Mouse (Mus musculus) lung, embryonic 16.5 days (tissue): ENCODE results near the gene Mical3. TPM values are rescaled to one million over a fixed set of nuclear protein-coding genes. Genes with fewer than 3 reads are reported as not detected.
A peak's percentile ranks its signal among the peaks of the same experiment; 100 is the strongest.

Experiments used
- ATAC-seq: fragments of 200-750 bp; cut with Nextera tagmentation; 2 replicates; pipeline ENCODE4 v1.8.0; 2017; ENCODE audit warnings: low read depth, mild to moderate bottlenecking, moderate library complexity
- H3K27ac ChIP-seq: fragments of 300-500 bp; sonication (generic); 2 replicates; pipeline ENCODE4 v1.5.1; 2014; ENCODE audit warnings: mild to moderate bottlenecking, control low read depth, low read length
- H3K27me3 ChIP-seq: fragments of 300-500 bp; sonication (generic); 2 replicates; pipeline ENCODE4 v1.6.1; 2014; ENCODE audit warnings: low read depth, low read length, mixed read lengths; ENCODE audit not compliant: control insufficient read depth, insufficient read depth
- H3K36me3 ChIP-seq: fragments of 300-500 bp; sonication (generic); 2 replicates; pipeline ENCODE4 v1.6.1; 2014; ENCODE audit warnings: low read length; ENCODE audit not compliant: control insufficient read depth, insufficient read depth
- H3K4me1 ChIP-seq: fragments of 300-500 bp; sonication (generic); replicated peaks from 2 replicates; pipeline ENCODE4 v1.6.1; 2014; ENCODE audit warnings: low read length, mixed read lengths; ENCODE audit not compliant: control insufficient read depth, insufficient read depth
- H3K4me2 ChIP-seq: fragments of 300-500 bp; sonication (generic); 2 replicates; pipeline ENCODE4 v1.6.1; 2014; ENCODE audit warnings: low read depth, low read length, control low read depth
- H3K4me3 ChIP-seq: fragments of 300-500 bp; sonication (generic); 2 replicates; pipeline ENCODE4 v1.5.1; 2014; ENCODE audit warnings: mild to moderate bottlenecking, low read length, control low read depth
- H3K9ac ChIP-seq: fragments of 300-500 bp; sonication (generic); 2 replicates; pipeline ENCODE4 v1.6.1; 2014; ENCODE audit warnings: low read length, control low read depth
- H3K9me3 ChIP-seq: fragments of 300-500 bp; sonication (generic); 2 replicates; pipeline ENCODE4 v1.6.1; 2016; ENCODE audit warnings: low read length; ENCODE audit not compliant: control insufficient read depth
- WGBS: fragments of 180-500 bp; shearing (Covaris S2); extraction: QIAGEN DNeasy Blood & Tissue Kit; methylation state at CpG from one replicate; pipeline ENCODE4 v1.1.7; 2014; 5-methylcytosine and 5-hydroxymethylcytosine counted together
- polyA plus RNA-seq: library from polyadenylated mRNA; unstranded; fragments of >200 nt; fragmentation: Nextera tagmentation; extraction: Ambion mirVana; gene quantifications from 2 replicates; pipeline ENCODE4 v1.2.1, GENCODE M21; 2015

Mical3 gene
- polyA plus RNA-seq, 1 experiment from 2014 or later: 15.9 TPM

GRCm38 (mm10) chr6:121099228-121099608, 31.6 kb downstream of the Mical3 start:
- WGBS: 66% methylated on average over 4 of the region's 4 CpGs

GRCm38 (mm10) chr6:121098511-121099227, 32.1 kb downstream of the Mical3 start:
- 63% methylated on average over 9 of the region's 9 CpGs for WGBS
- Histone ChIP-seq H3K36me3 (no peaks in the 10 kb centered on the region), H3K27ac (no peak overlapping the region), H3K27me3 (no peaks in the 10 kb centered on the region), H3K9ac (no peak overlapping the region), H3K4me2 (no peak overlapping the region), H3K9me3 (no peaks in the 10 kb centered on the region), H3K4me1 (peaks cover 16% of the 10 kb centered on the region), H3K4me3 (no peak overlapping the region)
- no peak for ATAC-seq

More at GRCm38 (mm10) chr6:121099228-121099608, 31.6 kb downstream of the Mical3 start:
- Histone ChIP-seq H3K9ac (no peak overlapping the region), H3K9me3 (no peaks in the 10 kb centered on the region), H3K27ac (no peak overlapping the region), H3K4me3 (no peak overlapping the region), H3K36me3 (no peaks in the 10 kb centered on the region), H3K4me1 (peaks cover 16% of the 10 kb centered on the region), H3K4me2 (no peak overlapping the region), H3K27me3 (no peaks in the 10 kb centered on the region)
- ATAC-seq: no peak

- no peak overlapping the region for H3K27ac ChIP-seq
- no peak overlapping the region for H3K9ac ChIP-seq
- no peak for ATAC-seq
- H3K4me3 ChIP-seq: no peak overlapping the region
- no peak overlapping the region for H3K4me2 ChIP-seq
- no peaks in the 10 kb centered on the region for H3K9me3 ChIP-seq
- peaks cover 12% of the 10 kb centered on the region for H3K4me1 ChIP-seq
- 47% methylated on average over 9 of the region's 9 CpGs for WGBS
- no peaks in the 10 kb centered on the region for H3K27me3 ChIP-seq
- no peaks in the 10 kb centered on the region for H3K36me3 ChIP-seq
Observed at GRCm38 (mm10) chr6:121098109-121098508, 32.7 kb downstream of the Mical3 start.

- no peak overlapping the region for H3K4me3 ChIP-seq
- peaks cover 8% of the 10 kb centered on the region; the same call in 1 of the 2 replicates for H3K4me1 ChIP-seq
- no peak overlapping the region for H3K4me2 ChIP-seq
- no peak overlapping the region for H3K27ac ChIP-seq
- WGBS: 82% methylated on average over 8 of the region's 8 CpGs
- no peak for ATAC-seq
- no peak overlapping the region for H3K9ac ChIP-seq
- no peaks in the 10 kb centered on the region for H3K36me3 ChIP-seq
- H3K9me3 ChIP-seq: no peaks in the 10 kb centered on the region
- no peaks in the 10 kb centered on the region for H3K27me3 ChIP-seq
Observed at GRCm38 (mm10) chr6:121096862-121097261, 33.9 kb downstream of the Mical3 start.

GRCm38 (mm10) chr6:121096390-121096789, 34.4 kb downstream of the Mical3 start:
- Histone ChIP-seq H3K4me1 (peaks cover 8% of the 10 kb centered on the region; the same call in 1 of the 2 replicates), H3K27me3 (no peaks in the 10 kb centered on the region), H3K36me3 (no peaks in the 10 kb centered on the region), H3K27ac (no peak overlapping the region), H3K9ac (no peak overlapping the region), H3K9me3 (no peaks in the 10 kb centered on the region), H3K4me3 (no peak overlapping the region), H3K4me2 (no peak overlapping the region)
- no peak for ATAC-seq
- 84% methylated on average over 8 of the region's 8 CpGs for WGBS

- peaks cover 15% of the 10 kb centered on the region for H3K4me1 ChIP-seq
- no peaks in the 10 kb centered on the region for H3K27me3 ChIP-seq
- 81% methylated on average over 8 of the region's 8 CpGs for WGBS
- H3K9ac ChIP-seq: no peak overlapping the region
- no peak overlapping the region for H3K4me3 ChIP-seq
- no peak overlapping the region for H3K4me2 ChIP-seq
- no peaks in the 10 kb centered on the region for H3K9me3 ChIP-seq
- ATAC-seq: no peak
- no peaks in the 10 kb centered on the region for H3K36me3 ChIP-seq
- H3K27ac ChIP-seq: no peak overlapping the region
Observed at GRCm38 (mm10) chr6:121093662-121094408, 37.0 kb downstream of the Mical3 start.

DNA sequence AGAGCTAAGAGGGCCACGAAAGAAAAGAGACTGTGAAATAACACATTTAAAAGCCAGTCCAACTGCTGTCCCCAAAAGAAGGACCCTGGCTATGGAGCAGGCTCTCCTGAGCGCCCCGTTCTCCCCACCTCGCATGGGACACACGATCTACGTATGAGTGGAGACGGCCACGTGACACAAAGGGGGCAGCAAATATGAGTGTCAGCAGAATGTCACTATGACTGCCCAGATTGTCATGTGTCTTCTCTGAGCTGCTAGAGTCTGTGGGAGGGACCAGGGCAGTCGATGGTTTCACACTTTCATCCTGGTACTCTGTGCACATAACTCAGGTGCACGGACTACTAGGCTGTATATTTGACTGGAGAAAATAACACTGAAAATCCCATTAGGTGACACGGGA, 40.0 kb downstream of the Mical3 start:
- 60% methylated on average over 11 of the region's 11 CpGs for WGBS
- Histone ChIP-seq H3K9ac (no peak overlapping the region), H3K27me3 (no peaks in the 10 kb centered on the region), H3K4me1 (peaks cover 30% of the 10 kb centered on the region), H3K4me3 (no peak overlapping the region), H3K9me3 (no peaks in the 10 kb centered on the region), H3K36me3 (no peaks in the 10 kb centered on the region), H3K4me2 (no peak overlapping the region), H3K27ac (no peak overlapping the region)
- no peak for ATAC-seq

DNA sequence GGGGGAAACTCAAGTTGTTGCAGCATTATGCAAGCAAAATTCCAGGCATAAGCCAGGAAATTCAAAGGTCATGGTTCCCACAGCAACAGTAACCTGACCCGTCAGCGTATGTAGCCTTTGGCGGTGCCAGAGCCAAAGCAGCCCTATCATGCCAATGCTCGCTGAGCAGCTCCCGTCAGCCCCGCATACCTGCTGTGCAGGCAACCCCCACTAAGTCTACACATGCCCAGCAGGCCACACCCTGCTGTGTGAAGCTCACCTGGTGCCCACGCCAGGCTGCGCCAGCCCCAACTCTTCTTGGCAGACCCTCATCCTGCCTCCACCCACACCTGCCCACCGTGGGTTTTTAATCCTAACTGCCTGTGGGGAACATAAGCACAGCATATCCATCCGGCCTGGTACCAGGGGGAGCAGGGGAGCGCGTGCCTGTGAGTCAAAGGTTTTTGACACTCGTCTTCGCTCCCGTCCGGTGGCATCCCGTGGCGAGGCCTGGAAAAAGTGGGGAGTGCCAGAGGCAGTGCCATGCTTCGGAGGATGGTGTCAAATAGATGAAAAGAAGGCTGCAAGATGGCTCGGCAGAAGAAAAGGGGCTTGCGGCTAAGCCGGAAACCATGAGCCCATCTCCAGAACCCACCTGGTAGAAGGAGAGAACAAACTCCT, 43.1 kb downstream of the Mical3 start:
- 61% methylated on average over 22 of the region's 22 CpGs for WGBS
- Histone ChIP-seq H3K9ac (no peak overlapping the region), H3K36me3 (no peaks in the 10 kb centered on the region), H3K4me3 (no peak overlapping the region), H3K4me2 (no peak overlapping the region), H3K9me3 (no peaks in the 10 kb centered on the region), H3K27ac (peak overlapping the region; percentile 68), H3K27me3 (no peaks in the 10 kb centered on the region), H3K4me1 (peaks cover 61% of the 10 kb centered on the region)
- ATAC-seq: peak; percentile 84

- no peak overlapping the region for H3K4me3 ChIP-seq
- 0 out of 2 replicates have a peak overlapping the region, but pooled peaks have one; percentile 16 for H3K4me2 ChIP-seq
- WGBS: 51% methylated on average over 10 of the region's 10 CpGs
- no peaks in the 10 kb centered on the region for H3K9me3 ChIP-seq
- no peaks in the 10 kb centered on the region for H3K36me3 ChIP-seq
- H3K27ac ChIP-seq: peak overlapping the region; percentile 68
- no peak overlapping the region for H3K9ac ChIP-seq
- ATAC-seq: no peak
- peaks cover 63% of the 10 kb centered on the region for H3K4me1 ChIP-seq
- no peaks in the 10 kb centered on the region for H3K27me3 ChIP-seq
Observed at GRCm38 (mm10) chr6:121087127-121087526, 43.7 kb downstream of the Mical3 start.
